Mouse (Mus musculus): ENCODE results near the gene Vti1b.

Gene Vti1b

GRCm38 (mm10) chr12:79135105-79135504 is 37.4 kb downstream of the Vti1b start:
- peak; percentile 7 for DNase-seq

GRCm38 (mm10) chr12:79134676-79135075 is 37.8 kb downstream of the Vti1b start:
- DNase-seq: peak; percentile 14

GRCm38 (mm10) chr12:79131706-79132460 is 40.6 kb downstream of the Vti1b start:
- DNase-seq: no peak

DNA sequence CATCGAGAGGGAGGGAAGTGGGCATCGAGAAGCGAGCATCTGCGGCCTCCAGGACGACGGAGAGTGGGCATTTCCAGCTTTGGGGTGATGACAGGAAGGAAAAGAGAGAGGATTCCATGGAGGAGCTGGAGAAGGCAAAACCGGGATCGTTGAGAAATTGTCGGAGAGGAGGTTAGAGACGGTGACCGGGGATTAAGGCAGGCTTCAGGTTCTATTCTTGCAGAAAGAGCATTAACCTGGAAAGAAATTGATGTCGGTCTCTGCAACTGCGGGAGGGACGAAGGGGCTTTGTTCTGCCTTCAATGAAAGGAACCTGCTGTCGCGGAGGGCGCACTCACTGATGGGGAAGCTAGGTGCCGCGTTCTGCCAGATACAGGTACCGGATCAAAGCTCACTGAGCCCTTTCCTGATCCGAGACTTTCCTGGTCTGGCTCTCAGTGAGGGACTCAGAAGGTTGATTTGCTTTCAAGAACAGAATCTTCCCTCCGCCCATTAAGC is 41.2 kb downstream of the Vti1b start:
- peak; percentile 10 for DNase-seq

DNA sequence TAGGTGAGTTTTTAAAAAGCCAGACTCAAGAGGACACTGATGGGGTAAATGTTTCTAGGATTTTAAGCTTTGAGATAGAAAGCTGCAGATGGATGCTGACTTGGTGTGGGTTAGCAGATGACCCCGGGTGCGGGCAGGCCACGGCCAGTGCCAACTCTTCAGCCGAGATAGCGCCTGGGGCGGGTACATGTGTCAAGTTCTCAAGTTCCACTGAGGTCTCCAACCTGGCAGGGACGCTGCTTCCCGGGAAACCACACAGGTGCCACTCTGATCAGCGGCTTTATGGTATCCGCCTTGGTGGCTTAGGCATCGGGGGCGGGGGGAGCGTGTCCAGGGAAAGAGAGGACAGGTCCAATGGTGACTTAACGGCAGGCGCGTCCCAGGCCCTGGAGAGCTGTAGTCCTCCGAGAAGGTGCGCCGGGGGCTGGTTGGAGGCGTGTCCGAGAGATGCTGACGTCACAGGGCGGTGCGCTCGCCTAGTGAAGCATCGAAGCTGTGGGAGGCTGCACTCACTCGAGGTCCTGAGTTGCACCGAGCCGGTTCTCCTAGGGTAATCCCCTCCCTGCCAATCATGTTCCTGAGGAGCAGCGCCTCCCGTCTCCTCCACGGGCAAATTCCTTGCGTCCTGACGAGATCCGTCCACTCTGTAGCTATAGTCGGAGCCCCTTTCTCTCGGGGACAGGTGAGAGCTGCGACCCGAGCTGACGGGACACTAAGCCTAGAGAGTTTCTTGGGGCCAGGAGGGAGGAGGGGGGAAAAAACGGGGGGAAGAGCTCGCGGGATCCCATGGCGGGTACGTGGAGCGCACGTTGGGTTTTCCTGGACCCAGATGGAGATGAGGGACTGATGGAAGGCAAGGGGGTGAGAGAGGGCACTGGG is 41.9 kb downstream of the Vti1b start, which contains the start of gene Arg2:
Gene Arg2, plus strand, starts transcription at position 479 of the 879 bp plus-strand sequence.
- peak; percentile 70 for DNase-seq

GRCm38 (mm10) chr12:79122820-79123219 is 49.6 kb downstream of the Vti1b start:
- no peak for DNase-seq

DNA sequence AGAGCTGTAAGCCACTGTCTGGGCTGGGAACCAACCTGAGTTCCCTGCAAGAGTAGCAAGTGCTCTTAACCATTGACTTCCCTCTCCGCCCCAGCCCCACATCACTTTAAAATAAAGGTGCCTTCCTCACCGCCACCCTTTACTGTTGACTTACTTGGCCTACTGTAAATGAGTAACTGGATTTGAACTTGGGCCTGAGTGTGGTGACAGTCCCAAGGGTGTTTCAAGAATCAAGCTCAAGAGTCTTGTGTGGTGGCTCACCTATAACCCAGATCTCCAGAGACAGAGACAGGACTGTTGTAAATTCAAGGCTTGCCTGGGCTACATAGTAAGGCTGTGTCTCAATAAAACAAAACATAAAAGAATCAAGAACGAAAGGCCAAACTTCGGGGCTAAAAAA is 53.5 kb downstream of the Vti1b start:
- DNase-seq: no peak
